Mouse (Mus musculus) left cerebral cortex, adult 9 months (tissue): ENCODE measurements around the gene Cnga3.

Experiments used
- DNase-seq, 2 experiments: peaks; one replicate each; pipeline ENCODE4 v3.0.0; 2022; ENCODE audit warnings: low spot score in 2 of 2

Gene Cnga3

DNA sequence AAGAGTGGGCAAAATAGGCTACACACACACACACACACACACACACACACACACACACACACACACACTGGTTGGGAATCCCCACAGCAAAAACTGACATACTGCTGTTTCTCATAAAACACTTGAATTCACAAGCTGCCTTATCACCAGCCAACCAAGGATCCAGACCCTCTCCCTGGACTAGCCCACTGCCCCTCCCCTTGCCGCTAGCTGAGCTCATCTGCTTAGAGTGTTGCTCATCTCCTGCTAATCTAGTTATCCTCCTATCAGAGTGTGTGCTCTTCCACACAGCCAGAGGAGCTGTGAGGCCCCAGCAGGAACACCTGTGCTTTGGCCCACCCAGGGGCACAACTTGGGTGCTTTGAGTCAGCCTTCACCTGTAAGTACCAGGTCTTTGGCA lies at the start of gene Cnga3:
Cnga3 (plus strand) TSS at position 291 of the 400 bp plus-strand sequence.
- no peak for DNase-seq

DNA sequence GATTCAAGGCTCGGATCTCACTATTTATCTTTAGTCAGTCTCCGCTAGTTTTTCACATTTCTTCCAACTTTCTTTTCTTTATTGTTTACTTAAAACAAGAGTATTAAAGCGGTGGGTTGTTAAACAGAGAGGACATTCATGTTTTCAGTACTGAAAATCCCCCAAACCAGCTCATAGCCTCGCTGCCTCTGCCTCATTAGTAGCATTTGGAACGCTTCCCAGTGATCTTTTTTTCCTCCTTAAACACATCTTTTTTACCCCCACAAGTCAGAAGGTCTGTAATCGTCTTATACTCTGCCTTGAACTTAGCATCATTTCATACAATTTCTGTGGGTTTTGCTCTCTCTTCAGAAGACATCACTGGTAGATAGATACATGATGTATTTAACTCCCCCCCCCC lies 48.2 kb upstream of the Cnga3 start:
- no peak for DNase-seq

DNA sequence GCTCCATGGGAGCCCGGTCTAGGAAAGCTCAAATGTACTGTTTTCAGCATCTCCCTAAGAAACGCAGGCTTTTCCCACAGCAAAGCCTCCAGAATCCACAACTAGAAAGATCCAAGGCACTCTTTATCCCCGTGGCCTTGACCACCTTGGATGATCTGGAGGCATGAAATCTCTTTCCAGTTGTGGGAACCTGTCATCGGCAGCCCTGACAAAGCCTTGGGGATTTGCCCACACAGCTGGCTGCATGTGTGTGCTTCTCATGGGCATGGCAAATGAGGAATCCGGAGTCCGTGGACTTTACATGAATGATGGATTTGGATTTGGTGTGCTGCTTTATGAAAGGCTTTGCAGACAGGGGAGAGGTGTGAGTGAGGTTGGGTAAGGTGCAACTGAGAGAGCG lies 46.3 kb upstream of the Cnga3 start:
- no peak for DNase-seq

DNA sequence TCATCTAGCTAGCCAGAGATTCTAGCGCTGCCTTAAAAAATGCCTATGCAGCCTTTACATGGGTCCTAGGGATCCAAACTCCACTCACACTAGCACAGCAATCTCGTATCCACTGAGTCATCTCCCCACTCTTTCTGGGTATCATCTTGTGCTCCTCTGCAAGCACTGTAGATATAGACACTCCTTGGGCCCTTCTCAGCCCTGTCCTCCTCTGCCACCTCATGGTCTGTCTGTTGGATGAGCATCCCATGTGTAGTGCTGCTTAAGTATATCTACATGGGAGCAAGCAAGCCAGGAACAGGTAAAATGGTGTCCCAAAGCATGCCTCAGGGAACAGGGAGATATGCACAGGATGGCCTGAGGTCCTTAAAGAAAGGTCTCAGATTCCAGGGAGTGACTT lies 36.4 kb upstream of the Cnga3 start:
- DNase-seq = peak in 1 of 2 experiments; percentile 10

DNA sequence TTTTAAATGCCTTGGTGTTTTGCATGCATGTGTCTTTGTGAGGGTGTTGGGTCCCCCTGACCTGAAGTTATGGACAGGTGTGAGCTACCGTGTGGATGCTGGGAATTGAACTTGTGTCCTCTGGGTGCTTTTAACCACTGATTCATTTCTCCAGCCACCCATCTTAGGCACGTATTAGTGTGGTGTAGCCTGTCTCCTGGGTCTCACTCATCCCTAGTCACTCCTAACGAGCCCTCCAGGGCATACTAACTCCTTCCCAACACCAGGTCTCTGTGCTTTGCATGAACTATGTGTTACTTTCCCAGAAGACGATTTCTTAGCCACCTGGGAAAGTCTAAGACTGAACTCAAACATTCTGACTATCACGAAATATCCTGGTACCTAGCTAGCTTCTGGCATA lies 34.4 kb upstream of the Cnga3 start:
- no peak for DNase-seq

DNA sequence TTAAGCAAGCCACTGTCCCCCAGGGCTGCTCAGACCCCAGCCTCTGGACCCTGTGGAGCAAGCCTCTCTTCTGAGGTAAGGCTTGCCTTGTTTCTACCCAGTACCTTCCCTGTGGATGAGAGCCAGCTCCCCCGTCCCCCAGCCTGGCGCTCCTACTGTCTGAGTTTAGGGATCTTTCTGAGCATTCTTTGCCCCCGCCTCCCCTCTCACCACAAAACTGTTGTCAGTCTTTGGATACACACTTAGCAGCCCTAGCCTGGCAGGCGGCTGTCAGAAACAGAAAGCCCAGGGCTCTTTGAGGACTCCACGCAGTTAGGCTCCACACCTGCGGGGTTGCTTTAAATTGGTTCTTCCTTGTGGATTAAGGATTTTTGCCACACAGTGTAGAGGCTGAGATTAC lies 27.2 kb upstream of the Cnga3 start:
- DNase-seq = no peak

DNA sequence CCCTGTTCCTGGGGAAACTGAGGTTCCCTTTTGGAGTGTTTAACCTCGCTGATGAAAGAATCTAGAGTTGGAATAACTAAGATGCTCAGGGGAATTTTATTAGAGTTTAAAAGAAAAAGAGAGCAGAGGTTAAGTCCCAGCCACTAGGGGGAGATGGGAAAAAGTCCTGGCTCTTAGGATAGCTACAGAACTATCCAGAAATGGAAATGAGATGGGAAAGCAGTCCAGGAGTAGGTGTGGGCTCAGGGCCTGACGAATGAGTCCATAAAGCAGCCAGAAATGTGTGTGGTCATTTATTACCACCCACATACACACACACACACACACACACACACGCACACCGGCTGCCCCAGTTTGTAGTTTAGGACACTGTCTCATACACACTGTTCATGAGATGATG lies 19.6 kb upstream of the Cnga3 start:
- peak in 1 of 2 experiments; percentile 8 for DNase-seq

DNA sequence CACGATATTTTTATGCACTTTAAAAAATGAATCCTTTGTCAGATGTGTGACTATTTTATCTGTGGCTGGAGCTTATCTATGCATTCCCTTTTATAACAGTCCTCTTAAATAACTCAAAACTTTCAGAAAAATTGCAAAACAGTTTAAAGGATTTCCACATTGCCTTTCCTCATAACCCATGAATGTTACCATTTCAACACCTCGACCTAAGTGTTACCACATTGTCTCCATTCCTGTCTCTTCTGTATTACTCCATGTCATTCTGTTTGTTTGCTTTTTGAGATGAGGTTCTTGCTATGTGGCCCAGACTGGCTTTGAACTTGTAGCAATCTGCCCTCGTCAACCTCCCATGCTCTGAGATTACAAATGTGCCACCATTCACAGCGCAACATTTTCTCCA lies 12.8 kb upstream of the Cnga3 start:
- no peak for DNase-seq

DNA sequence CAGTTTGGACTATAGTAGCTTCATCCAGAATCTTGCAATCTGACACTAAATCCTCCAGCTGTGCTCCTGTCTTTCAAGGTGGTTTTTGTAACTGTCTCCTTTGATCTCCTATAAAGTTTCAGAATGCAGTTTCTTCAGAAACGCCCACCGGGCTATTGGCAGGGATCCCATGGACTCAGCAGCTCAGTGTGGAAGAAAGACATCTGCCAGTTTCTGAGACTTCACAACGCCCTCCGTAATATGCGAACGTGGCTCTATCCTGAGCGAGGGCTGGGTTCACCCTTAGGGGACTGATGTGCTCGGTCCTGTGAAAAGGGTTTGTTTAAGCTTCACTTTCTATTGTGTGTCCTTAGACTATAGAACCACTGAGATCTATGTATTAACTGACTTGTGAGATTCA lies 6.5 kb upstream of the Cnga3 start:
- DNase-seq = no peak

DNA sequence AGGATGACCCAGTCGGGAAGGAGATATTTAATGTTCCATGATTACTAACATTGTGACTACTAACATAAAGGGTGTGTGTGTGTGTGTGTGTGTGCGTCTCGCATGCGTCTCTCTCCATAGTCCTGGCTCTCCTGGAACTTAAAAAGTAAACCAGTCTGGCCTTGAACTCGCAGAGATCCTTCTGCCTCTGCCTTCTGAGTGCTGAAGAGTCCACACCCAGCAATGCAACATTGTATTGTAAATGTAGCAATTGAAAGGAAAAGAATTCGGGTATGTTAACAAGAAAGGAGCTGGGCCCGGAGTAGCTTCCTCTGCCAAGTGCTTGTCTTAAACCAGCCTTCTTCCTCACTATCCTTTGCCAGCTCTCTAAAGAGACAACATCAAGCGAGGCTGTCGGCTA lies 1.9 kb upstream of the Cnga3 start:
- DNase-seq = no peak

DNA sequence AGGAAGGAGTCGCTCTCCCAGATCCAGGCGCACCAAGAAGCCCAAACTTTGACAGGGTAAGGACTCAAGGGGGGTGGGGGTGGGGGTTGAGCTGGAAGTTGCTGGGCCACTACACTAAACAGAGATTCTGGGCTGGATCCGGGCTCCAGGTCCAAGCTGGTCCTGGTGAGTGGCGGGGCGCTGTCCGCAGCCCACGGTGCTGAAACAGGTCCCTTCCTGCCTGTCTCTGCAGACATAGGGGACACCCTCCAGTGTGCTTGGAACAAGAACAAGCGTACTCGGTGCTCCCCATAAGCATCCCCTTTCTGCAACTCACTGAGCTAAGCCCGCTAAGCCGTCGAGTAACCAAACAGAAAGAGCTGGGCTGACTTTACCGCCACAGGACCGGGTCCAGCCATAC lies 4.2 kb downstream of the Cnga3 start:
- no peak for DNase-seq

DNA sequence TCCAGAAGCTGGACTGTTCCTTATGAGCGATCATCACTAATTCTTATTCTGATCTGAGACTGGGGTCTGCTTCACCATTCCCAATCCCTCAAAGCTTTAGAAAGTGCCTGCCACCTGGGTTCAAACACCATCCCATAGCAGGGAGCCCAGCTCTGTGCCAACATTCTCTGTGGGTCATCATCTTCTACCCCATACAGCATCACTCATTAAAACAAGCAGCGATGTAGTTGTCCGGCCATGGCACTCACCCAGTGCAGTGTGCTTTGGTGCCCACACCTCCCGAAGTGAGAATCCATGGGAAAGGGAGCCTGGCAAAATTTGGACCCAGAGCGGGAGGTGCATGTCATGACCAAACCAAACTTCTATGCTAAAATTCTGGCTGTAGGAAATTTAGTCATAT lies 5.4 kb downstream of the Cnga3 start:
- DNase-seq = no peak

DNA sequence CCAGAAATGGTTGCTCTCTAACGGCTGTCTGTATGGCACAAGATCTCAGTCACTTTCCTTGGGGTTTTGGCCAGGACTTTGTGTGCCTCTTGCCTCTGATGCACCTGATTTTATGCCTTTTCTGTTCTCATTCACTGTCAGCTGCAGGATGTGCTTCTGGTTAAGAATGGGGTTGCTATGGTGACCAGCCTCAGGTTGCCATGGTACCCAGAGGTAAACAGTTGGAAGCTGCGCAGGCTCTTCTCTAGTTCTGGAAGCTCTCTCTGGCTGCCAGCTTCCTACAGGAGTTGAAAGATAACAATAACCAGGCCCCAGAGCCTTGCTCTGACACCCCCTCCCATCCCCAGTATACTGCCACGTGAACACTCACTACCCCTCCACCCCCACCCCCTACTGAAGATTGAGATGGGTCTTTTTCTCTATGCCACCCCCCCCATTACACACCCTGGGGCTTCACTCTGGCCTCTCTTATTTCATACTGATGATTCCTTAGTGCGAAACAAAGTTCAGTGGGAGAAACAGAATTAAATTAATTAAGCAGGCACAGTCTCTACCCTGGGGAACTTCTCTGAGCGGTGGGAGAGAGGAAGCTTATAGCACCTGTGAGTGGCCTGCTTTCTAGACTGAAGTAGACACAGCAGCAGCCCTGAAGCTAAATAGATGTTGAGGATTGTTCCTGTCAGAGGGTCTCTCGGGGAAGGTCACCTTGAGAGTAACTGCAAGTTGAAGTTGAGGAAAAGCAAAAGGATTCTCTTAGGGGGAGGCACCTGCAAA lies 6.1 kb downstream of the Cnga3 start:
- DNase-seq = peak; percentile 81 to 89

DNA sequence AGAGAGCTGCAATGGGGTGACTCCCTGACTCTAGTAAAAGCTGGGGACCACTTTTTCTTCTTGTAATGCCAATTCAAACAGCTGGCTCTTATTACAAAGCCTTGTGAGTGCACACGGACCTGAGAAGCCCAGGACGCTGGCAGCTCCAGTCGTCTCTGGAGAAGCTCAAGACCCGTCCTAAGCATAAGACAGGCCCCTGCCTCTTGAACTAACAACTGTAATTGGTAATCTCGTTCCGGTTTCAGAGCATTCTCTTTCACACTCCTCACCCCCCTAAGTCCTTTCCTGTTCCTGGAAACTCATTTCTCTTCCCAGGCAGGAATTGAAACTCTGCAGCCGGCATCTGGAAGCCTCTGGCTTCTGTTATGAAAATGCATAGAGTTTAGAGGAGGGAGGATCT lies 7.8 kb downstream of the Cnga3 start:
- no peak for DNase-seq

DNA sequence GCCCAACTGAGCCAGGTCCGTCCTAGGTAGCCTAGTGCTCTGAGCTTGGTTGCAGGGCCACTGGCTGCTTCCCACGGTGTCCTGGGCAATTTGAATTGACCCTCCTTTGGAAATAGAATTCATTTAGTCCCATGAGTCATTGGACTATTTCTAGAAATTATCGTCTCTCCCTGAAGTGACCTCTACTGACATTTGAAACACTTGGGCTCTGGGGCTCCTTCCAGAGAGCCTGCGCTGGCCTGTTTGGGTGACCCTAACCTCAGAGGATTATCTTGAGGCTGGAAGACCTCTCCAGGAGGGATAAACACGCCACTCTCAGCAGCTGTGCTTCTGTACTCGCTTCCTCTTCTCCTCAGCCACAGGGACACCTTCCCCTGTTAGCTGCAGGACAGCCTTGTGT lies 16.2 kb downstream of the Cnga3 start:
- DNase-seq = no peak

DNA sequence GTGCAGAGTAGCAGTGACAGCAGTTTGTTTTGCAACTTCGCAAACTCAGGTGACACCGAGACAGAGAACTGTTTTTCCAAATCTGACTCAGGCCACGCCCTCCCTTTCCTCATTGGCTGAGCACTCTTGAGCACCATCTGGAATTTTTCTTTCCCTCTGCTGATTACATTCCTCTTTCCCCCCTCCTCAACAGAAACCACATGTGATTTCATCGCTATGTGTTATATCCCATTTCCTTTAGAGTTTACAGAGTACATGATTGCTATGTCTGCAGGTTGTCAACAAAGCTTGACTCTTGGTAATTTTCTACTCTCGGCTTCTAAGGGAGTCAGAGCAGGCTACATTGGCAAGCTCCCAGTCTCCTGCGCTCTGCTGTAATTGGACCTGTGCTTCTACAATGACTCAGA lies 17.1 kb downstream of the Cnga3 start:
- peak in 1 of 2 experiments; percentile 37 for DNase-seq

DNA sequence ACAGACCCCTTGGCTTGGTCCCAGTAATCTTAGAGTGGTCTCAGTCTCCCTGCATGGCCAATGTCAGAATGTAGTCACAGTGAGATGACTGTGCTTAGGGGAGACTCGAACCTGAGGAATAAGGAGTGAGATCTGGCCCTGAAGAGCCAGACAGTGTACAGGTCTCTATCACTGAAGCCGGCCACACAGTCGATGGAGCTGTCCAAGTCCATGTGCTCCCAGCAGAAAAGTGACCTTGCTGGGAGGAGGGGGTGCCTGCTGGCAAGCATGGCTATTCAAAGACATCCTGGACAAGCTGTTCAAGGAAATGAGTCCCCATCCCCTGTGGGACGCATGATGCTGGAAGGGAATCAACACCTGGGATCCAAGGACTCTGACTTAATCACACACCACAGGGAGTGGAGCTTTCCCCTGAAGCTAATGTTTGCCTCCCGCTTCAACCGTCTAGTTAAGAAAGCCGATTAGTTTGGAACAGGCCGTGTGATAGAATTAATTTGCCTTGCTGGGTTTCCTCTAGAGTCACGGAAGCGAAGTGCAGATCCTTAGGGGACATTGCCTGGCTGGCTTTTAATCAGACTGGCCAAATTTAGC lies 24.9 kb downstream of the Cnga3 start:
- DNase-seq = no peak

DNA sequence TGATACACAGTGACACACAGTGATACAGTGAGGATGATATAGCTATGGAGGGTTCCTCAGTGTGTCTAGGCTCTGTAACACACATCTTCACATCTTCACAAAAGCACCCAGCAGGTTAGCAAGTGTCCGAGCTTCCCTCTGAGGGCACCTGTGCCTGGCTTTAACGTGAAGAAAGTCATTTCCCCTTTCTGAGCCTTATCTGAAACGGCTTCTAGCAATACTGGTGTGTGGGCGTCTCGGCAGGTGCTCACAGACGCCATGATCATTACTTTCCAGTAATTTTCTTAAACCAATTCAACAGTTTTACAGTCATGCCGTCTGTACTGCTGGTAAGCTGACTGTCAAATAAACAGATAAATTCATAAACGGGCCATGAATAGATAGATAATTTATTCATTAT lies 28.0 kb downstream of the Cnga3 start:
- DNase-seq = no peak

DNA sequence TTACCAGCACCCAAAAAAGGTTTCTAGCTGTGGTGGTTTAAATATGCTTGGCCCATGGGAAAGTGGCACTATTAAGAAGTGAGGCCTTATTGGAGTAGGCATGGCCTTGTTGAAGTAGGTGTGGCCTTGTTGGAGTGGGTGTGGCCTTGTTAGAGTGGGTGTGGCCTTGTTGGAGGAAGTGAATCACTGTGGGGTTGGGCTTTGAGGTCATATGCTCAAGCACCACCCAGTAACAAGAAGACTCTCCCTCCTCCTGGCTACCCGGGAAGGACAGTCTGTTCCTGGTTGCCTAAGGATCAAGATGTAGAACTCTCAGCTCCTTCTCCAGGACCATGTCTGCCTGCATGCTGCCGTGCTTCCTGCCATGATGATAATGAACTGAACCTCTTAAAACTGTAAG lies 32.2 kb downstream of the Cnga3 start:
- no peak for DNase-seq

DNA sequence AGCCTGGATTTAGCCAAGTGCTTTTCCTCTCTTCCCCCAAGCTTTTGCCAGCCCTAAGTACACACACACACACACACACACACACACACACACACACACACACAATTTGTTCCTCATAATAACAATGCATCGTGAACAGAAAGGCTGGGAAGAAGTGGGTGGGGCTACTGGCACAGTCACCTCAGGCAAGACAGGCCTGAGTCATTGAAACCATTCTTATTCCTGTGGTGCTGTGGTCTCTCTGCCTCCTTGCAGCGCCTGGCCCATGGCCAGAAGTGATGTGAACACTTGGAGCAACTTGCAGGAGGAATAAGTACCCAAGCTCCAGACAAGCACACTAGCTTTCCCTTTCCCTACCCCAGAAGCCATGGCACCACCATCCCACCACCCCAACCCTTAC lies 34.2 kb downstream of the Cnga3 start:
- DNase-seq = peak; percentile 15 to 36

DNA sequence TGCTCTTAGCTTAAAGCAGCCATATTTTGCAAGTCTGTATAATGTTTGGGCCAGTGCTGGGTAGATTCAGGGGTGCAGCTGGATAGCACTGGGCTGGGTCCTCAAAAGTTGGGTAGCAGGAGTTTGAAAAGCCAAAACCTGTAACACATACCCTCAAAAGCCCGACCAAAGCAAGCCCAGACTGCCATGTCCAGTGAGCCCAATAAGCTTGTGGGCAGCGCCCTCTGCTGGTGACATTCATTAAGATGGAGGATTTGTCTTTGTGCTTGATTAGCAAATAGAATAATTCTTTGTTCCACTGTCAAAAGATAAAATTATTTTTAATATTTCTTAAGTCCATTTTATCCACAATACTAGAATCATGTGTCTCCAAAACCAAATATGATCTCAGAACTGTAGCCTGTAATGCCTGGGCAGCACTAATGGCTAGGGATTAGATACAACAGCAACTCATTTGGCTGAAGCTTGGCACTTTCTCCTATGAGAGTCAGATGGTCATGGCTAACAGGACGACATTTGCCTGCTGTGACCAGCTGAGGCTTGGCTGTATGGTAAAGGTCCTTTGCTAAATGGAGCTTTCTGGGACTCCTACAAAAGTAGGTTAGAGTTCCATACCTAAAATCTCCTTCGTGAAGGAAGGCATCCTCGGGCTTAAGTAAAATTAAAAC lies 36.5 kb downstream of the Cnga3 start:
- DNase-seq = peak in 1 of 2 experiments; percentile 89

DNA sequence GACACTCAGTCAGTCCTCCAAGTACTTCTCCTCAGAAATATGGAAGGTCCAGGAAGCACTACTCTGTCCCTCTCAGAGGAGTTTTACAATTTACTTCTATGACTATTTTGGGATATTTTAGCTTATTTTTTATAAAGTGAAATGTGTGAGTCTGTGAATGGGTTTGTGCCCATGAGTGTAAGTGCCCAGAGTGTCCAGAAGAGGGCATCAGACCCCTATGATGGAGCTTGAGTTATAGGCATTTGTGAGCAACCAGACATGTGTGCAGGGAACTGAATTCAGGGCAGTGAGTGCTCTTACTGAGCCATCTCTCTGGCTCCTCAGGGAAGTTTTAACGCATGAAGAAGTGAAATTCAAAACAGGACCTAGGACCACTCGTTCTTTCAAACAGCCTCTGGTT lies 44.2 kb downstream of the Cnga3 start:
- no peak for DNase-seq

DNA sequence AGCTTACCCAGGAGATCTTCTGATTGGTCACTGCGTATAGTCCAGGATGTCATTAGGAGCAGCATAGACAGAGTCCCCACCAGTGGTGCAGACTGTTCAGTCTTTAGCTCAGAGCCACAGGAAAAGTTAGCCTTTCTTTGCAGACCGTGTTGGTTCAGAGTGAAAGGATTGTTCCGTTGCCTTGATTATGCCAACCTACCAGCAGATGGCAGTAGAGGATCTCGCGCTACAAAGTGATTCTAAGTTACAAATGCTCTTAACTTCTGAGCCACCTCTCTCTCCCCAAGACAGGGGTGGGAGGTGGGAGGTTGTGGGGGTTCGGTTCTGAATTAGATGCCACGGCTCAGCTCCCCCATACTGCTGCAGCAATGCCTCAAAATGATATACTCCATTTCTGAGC lies 58.2 kb downstream of the Cnga3 start:
- peak in 1 of 2 experiments; percentile 78 for DNase-seq
